Mouse (Mus musculus): ENCODE results near the gene Ttc28. TPM values are rescaled to one million over a fixed set of nuclear protein-coding genes. Genes with fewer than 3 reads are reported as not detected.
A peak's percentile ranks its signal among the peaks of the same experiment; 100 is the strongest.

Ttc28 gene
- polyA plus RNA-seq, 1 experiment from 2014 or later: 3.5 TPM

GRCm38 (mm10) chr5:111225306-111225705 is 345.7 kb downstream of the Ttc28 start:
- Histone ChIP-seq H3K4me1 (replicated peaks; ENCODE audit: control insufficient read depth, insufficient read depth) (peaks cover 6% of the 10 kb centered on the region; the same call in 1 of the 2 replicates), H3K27me3 (ENCODE audit: control insufficient read depth, insufficient read depth, low read length) (no peaks in the 10 kb centered on the region), H3K9ac (ENCODE audit: low read length) (no peak overlapping the region), H3K27ac (replicated peaks) (no peak overlapping the region), H3K4me3 (ENCODE audit: low read depth, low read length) (no peak overlapping the region), H3K36me3 (ENCODE audit: control insufficient read depth, insufficient read depth, low read length) (peaks cover 21% of the 10 kb centered on the region; the same call in 1 of the 2 replicates), H3K4me2 (replicated peaks; ENCODE audit: low read depth) (no peak overlapping the region), H3K9me3 (ENCODE audit: control insufficient read depth, low read length) (no peaks in the 10 kb centered on the region)
- no peak for TF ChIP-seq CTCF (IDR thresholded peaks at IDR 0.05; ENCODE audit: low read depth)
- no peak for TF ChIP-seq EP300 (optimal IDR thresholded peaks at IDR 0.05)
- ATAC-seq (ENCODE audit: low FRiP score, low TSS enrichment) (no peak), DNase-seq (ENCODE audit: low spot score) (no peak)
- 67% methylated on average over 11 of the region's 11 CpGs for WGBS

- Histone ChIP-seq H3K36me3 (ENCODE audit: control insufficient read depth, insufficient read depth, low read length) (peaks cover 21% of the 10 kb centered on the region; the same call in 1 of the 2 replicates), H3K4me2 (replicated peaks; ENCODE audit: low read depth) (no peak overlapping the region), H3K9ac (ENCODE audit: low read length) (no peak overlapping the region), H3K4me1 (replicated peaks; ENCODE audit: control insufficient read depth, insufficient read depth) (peaks cover 6% of the 10 kb centered on the region; the same call in 1 of the 2 replicates), H3K4me3 (ENCODE audit: low read depth, low read length) (no peak overlapping the region), H3K9me3 (ENCODE audit: control insufficient read depth, low read length) (no peaks in the 10 kb centered on the region), H3K27ac (replicated peaks) (no peak overlapping the region), H3K27me3 (ENCODE audit: control insufficient read depth, insufficient read depth, low read length) (no peaks in the 10 kb centered on the region)
- 72% methylated on average over 10 of the region's 10 CpGs for WGBS
- DNase-seq (ENCODE audit: low spot score) (no peak), ATAC-seq (ENCODE audit: low FRiP score, low TSS enrichment) (no peak)
- TF ChIP-seq EP300 (optimal IDR thresholded peaks at IDR 0.05) (no peak), CTCF (IDR thresholded peaks at IDR 0.05; ENCODE audit: low read depth) (no peak)
Observed at GRCm38 (mm10) chr5:111226486-111226885, 346.9 kb downstream of the Ttc28 start.

GRCm38 (mm10) chr5:111227850-111228249 is 348.2 kb downstream of the Ttc28 start:
- no peaks in the 10 kb centered on the region for H3K9me3 ChIP-seq (ENCODE audit: control insufficient read depth, low read length)
- no peak overlapping the region for H3K4me3 ChIP-seq (ENCODE audit: low read depth, low read length)
- H3K27me3 ChIP-seq (ENCODE audit: control insufficient read depth, insufficient read depth, low read length): no peaks in the 10 kb centered on the region
- WGBS: 39% methylated on average over 5 of the region's 5 CpGs
- peak overlapping the region; percentile 76 for H3K27ac ChIP-seq (replicated peaks)
- H3K4me1 ChIP-seq (replicated peaks; ENCODE audit: control insufficient read depth, insufficient read depth): peaks cover 6% of the 10 kb centered on the region; the same call in 1 of the 2 replicates
- H3K36me3 ChIP-seq (ENCODE audit: control insufficient read depth, insufficient read depth, low read length): peaks cover 21% of the 10 kb centered on the region; the same call in 1 of the 2 replicates
- ATAC-seq (ENCODE audit: low FRiP score, low TSS enrichment): no peak
- TF ChIP-seq EP300 (optimal IDR thresholded peaks at IDR 0.05): no peak
- TF ChIP-seq CTCF (IDR thresholded peaks at IDR 0.05; ENCODE audit: low read depth): no peak
- H3K9ac ChIP-seq (ENCODE audit: low read length): no peak overlapping the region
- peak overlapping the region; percentile 20; the same call in 1 of the 2 replicates for H3K4me2 ChIP-seq (replicated peaks; ENCODE audit: low read depth)
- DNase-seq (ENCODE audit: low spot score): no peak

- Histone ChIP-seq H3K4me3 (ENCODE audit: low read depth, low read length) (no peak overlapping the region), H3K36me3 (ENCODE audit: control insufficient read depth, insufficient read depth, low read length) (peaks cover 16% of the 10 kb centered on the region; the same call in 1 of the 2 replicates)
- peak; percentile 44 for DNase-seq (ENCODE audit: low spot score)
Observed at GRCm38 (mm10) chr5:111228302-111229040, 348.9 kb downstream of the Ttc28 start.

GRCm38 (mm10) chr5:111229041-111229394 is 349.4 kb downstream of the Ttc28 start:
- Histone ChIP-seq H3K9me3 (ENCODE audit: control insufficient read depth, low read length) (no peaks in the 10 kb centered on the region), H3K4me2 (replicated peaks; ENCODE audit: low read depth) (no peak overlapping the region), H3K27ac (replicated peaks) (peak overlapping the region; percentile 67), H3K36me3 (ENCODE audit: control insufficient read depth, insufficient read depth, low read length) (peaks cover 10% of the 10 kb centered on the region; the same call in 1 of the 2 replicates), H3K4me1 (replicated peaks; ENCODE audit: control insufficient read depth, insufficient read depth) (peaks cover 6% of the 10 kb centered on the region; the same call in 1 of the 2 replicates), H3K4me3 (ENCODE audit: low read depth, low read length) (no peak overlapping the region), H3K9ac (ENCODE audit: low read length) (no peak overlapping the region), H3K27me3 (ENCODE audit: control insufficient read depth, insufficient read depth, low read length) (no peaks in the 10 kb centered on the region)
- no peak for TF ChIP-seq EP300 (optimal IDR thresholded peaks at IDR 0.05)
- no peak for TF ChIP-seq CTCF (IDR thresholded peaks at IDR 0.05; ENCODE audit: low read depth)
- ATAC-seq (ENCODE audit: low FRiP score, low TSS enrichment) (no peak), DNase-seq (ENCODE audit: low spot score) (no peak)
- 71% methylated on average over 12 of the region's 12 CpGs for WGBS

More at GRCm38 (mm10) chr5:111228302-111229040, 348.9 kb downstream of the Ttc28 start:
- Histone ChIP-seq H3K9me3 (ENCODE audit: control insufficient read depth, low read length) (no peaks in the 10 kb centered on the region), H3K4me1 (replicated peaks; ENCODE audit: control insufficient read depth, insufficient read depth) (peaks cover 6% of the 10 kb centered on the region; the same call in 1 of the 2 replicates), H3K27me3 (ENCODE audit: control insufficient read depth, insufficient read depth, low read length) (no peaks in the 10 kb centered on the region), H3K4me2 (replicated peaks; ENCODE audit: low read depth) (no peak overlapping the region), H3K9ac (ENCODE audit: low read length) (no peak overlapping the region), H3K27ac (replicated peaks) (peak overlapping the region; percentile 76)
- no peak for TF ChIP-seq EP300 (optimal IDR thresholded peaks at IDR 0.05)
- TF ChIP-seq CTCF (IDR thresholded peaks at IDR 0.05; ENCODE audit: low read depth): no peak
- WGBS: 26% methylated on average over 14 of the region's 14 CpGs
- peak; percentile 65; the same call in 1 of the 2 replicates for ATAC-seq (ENCODE audit: low FRiP score, low TSS enrichment)

GRCm38 (mm10) chr5:111229671-111230070 is 350.1 kb downstream of the Ttc28 start:
- DNase-seq (ENCODE audit: low spot score) (no peak), ATAC-seq (ENCODE audit: low FRiP score, low TSS enrichment) (no peak)
- Histone ChIP-seq H3K4me1 (replicated peaks; ENCODE audit: control insufficient read depth, insufficient read depth) (peaks cover 6% of the 10 kb centered on the region; the same call in 1 of the 2 replicates), H3K36me3 (ENCODE audit: control insufficient read depth, insufficient read depth, low read length) (peaks cover 5% of the 10 kb centered on the region; the same call in 1 of the 2 replicates), H3K4me2 (replicated peaks; ENCODE audit: low read depth) (no peak overlapping the region), H3K9me3 (ENCODE audit: control insufficient read depth, low read length) (no peaks in the 10 kb centered on the region), H3K27ac (replicated peaks) (no peak overlapping the region), H3K9ac (ENCODE audit: low read length) (no peak overlapping the region), H3K27me3 (ENCODE audit: control insufficient read depth, insufficient read depth, low read length) (no peaks in the 10 kb centered on the region), H3K4me3 (ENCODE audit: low read depth, low read length) (no peak overlapping the region)
- WGBS: 47% methylated on average over 3 of the region's 3 CpGs
- no peak for TF ChIP-seq CTCF (IDR thresholded peaks at IDR 0.05; ENCODE audit: low read depth)

Data from stomach, postnatal 0 days (tissue).